Mouse (Mus musculus) heart, embryonic 16.5 days (tissue): ENCODE results near the gene 1700015F17Rik. TPM values are rescaled to one million over a fixed set of nuclear protein-coding genes. Genes with fewer than 3 reads are reported as not detected.

ENCODE experiments used
- ATAC-seq: fragments of 200-750 bp; cut with Nextera tagmentation; replicated peaks from 2 replicates; pipeline ENCODE4 v1.8.0; 2017; ENCODE audit warnings: moderate number of reproducible peaks; ENCODE audit not compliant: insufficient read depth, low FRiP score; ENCODE audit errors: extremely low read depth
- H3K27ac ChIP-seq: fragments of 300-500 bp; sonication (generic); 2 replicates; pipeline ENCODE4 v1.5.1; 2014; ENCODE audit warnings: mild to moderate bottlenecking, low read length, control low read depth, moderate library complexity
- H3K27me3 ChIP-seq: fragments of 300-500 bp; sonication (generic); 2 replicates; pipeline ENCODE4 v1.6.1; 2014; ENCODE audit warnings: low read length, mixed read lengths; ENCODE audit not compliant: control insufficient read depth, insufficient read depth
- H3K36me3 ChIP-seq: fragments of 300-500 bp; sonication (generic); 2 replicates; pipeline ENCODE4 v1.6.1; 2014; ENCODE audit not compliant: control insufficient read depth, insufficient read depth
- H3K4me1 ChIP-seq: fragments of 300-500 bp; sonication (generic); 2 replicates; pipeline ENCODE4 v1.6.1; 2014; ENCODE audit warnings: low read length, mixed read lengths; ENCODE audit not compliant: control insufficient read depth, insufficient read depth
- H3K4me2 ChIP-seq: fragments of 300-500 bp; sonication (generic); 2 replicates; pipeline ENCODE4 v1.6.1; 2014; ENCODE audit warnings: low read depth, mild to moderate bottlenecking, control low read depth, low read length
- H3K4me3 ChIP-seq: fragments of 300-500 bp; sonication (generic); 2 replicates; pipeline ENCODE4 v1.5.1; 2014; ENCODE audit warnings: mild to moderate bottlenecking, control low read depth, low read length
- H3K9ac ChIP-seq: fragments of 300-500 bp; sonication (generic); 2 replicates; pipeline ENCODE4 v1.6.1; 2014; ENCODE audit warnings: low read length, control low read depth
- H3K9me3 ChIP-seq: fragments of 300-500 bp; sonication (generic); replicated peaks from 2 replicates; pipeline ENCODE4 v1.6.1; 2016; ENCODE audit warnings: low read length; ENCODE audit not compliant: control insufficient read depth
- WGBS: fragments of 180-500 bp; shearing (Covaris S2); extraction: QIAGEN DNeasy Blood & Tissue Kit; methylation state at CpG from one replicate; pipeline ENCODE4 v1.1.7; 2014; 5-methylcytosine and 5-hydroxymethylcytosine counted together
- polyA plus RNA-seq: library from polyadenylated mRNA; unstranded; fragments of >200 nt; fragmentation: Nextera tagmentation; extraction: Ambion mirVana; gene quantifications from 2 replicates; pipeline ENCODE4 v1.2.1, GENCODE M21; 2015

The 1700015F17Rik gene
- polyA plus RNA-seq, 1 experiment from 2014 or later = not detected

GRCm38 (mm10) chr5:5411886-5412285 is 67.1 kb downstream of the 1700015F17Rik start:
- H3K27me3 ChIP-seq = no peaks in the 10 kb centered on the region
- 89% methylated on average over 2 of the region's 2 CpGs for WGBS

GRCm38 (mm10) chr5:5401986-5402385 is 77.0 kb downstream of the 1700015F17Rik start:
- ATAC-seq = no peak
- Histone ChIP-seq H3K4me1 (no peaks in the 10 kb centered on the region), H3K4me2 (no peak overlapping the region), H3K27me3 (no peaks in the 10 kb centered on the region), H3K9me3 (no peaks in the 10 kb centered on the region), H3K27ac (no peak overlapping the region), H3K36me3 (no peaks in the 10 kb centered on the region), H3K9ac (no peak overlapping the region), H3K4me3 (no peak overlapping the region)
- whole genome bisulfite sequencing = 53% methylated on average over 4 of the region's 4 CpGs

More at GRCm38 (mm10) chr5:5411886-5412285, 67.1 kb downstream of the 1700015F17Rik start:
- H3K9ac ChIP-seq = no peak overlapping the region
- H3K9me3 ChIP-seq = no peaks in the 10 kb centered on the region
- H3K4me1 ChIP-seq = no peaks in the 10 kb centered on the region
- no peak overlapping the region for H3K4me2 ChIP-seq
- H3K36me3 ChIP-seq = no peaks in the 10 kb centered on the region
- no peak overlapping the region for H3K27ac ChIP-seq
- no peak overlapping the region for H3K4me3 ChIP-seq
- ATAC-seq = no peak

- no peak overlapping the region for H3K4me2 ChIP-seq
- 42% methylated on average over 3 of the region's 3 CpGs for whole genome bisulfite sequencing
- ATAC-seq = no peak
- H3K9ac ChIP-seq = no peak overlapping the region
- H3K9me3 ChIP-seq = no peaks in the 10 kb centered on the region
- H3K27me3 ChIP-seq = no peaks in the 10 kb centered on the region
- no peak overlapping the region for H3K27ac ChIP-seq
- H3K4me3 ChIP-seq = no peak overlapping the region
- no peaks in the 10 kb centered on the region for H3K36me3 ChIP-seq
- H3K4me1 ChIP-seq = no peaks in the 10 kb centered on the region; the same call in 1 of the 2 replicates
These were observed 86.2 kb downstream of the 1700015F17Rik start for GRCm38 (mm10) chr5:5392786-5393185.

Other genes starting within 250 kb of the 1700015F17Rik start
- gene Cdk14, start 58.8 kb downstream of the 1700015F17Rik start, polyA plus RNA-seq = 10.6 and 13.7 TPM in 2 replicates
- gene Cldn12, start 35.8 kb upstream of the 1700015F17Rik start, polyA plus RNA-seq = 11.3 and 12.8 TPM in 2 replicates
- gene Gtpbp10, start 80.4 kb upstream of the 1700015F17Rik start, polyA plus RNA-seq = 16.2 and 18.3 TPM in 2 replicates
- 0.54 and 0.70 TPM in 2 replicates for gene Gm8773, start 94.7 kb upstream of the 1700015F17Rik start, polyA plus RNA-seq
- 1.6 and 2.0 TPM in 2 replicates for gene Cfap69, start 185.1 kb upstream of the 1700015F17Rik start, polyA plus RNA-seq
- gene Steap2, start 215.4 kb upstream of the 1700015F17Rik start, polyA plus RNA-seq = 2.1 and 2.3 TPM in 2 replicates